Mouse (Mus musculus) testis, adult 2 months (tissue): ENCODE results near the gene March11.

Experiments
- CTCF ChIP-seq: fragments of 200-500 bp; IDR thresholded peaks from 2 replicates; pipeline ENCODE4 v1.5.1; 2012; ENCODE audit warnings: low read depth, mild to moderate bottlenecking, inconsistent platforms, low read length, moderate library complexity; ENCODE audit not compliant: control insufficient read depth, insufficient read depth, insufficient replicate concordance
- POLR2A ChIP-seq: fragments of 200-500 bp; IDR thresholded peaks from 2 replicates; pipeline ENCODE4 v1.6.1; 2012; ENCODE audit warnings: low read depth, mild to moderate bottlenecking, inconsistent platforms, low read length, moderate library complexity; ENCODE audit not compliant: control insufficient read depth

DNA sequence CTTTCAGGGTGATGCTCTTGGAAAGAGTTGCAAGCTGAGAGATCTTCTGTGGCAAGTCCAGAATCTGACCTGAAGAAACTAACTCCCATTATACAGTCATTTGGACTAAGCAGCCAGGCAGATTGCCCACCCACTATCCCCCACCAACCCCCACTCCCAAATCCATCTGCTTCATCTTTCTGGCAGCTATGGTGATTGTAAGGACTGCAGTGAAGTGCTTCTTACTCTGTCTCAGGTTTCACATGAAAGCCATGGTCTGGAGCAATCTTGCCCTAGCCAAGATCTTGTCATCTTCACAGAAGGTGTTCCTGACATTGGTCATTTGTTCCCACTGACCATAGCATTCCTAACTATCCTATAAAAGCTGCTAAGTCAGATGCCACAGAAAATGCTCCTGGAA is 117.4 kb downstream of the March11 start:
- no peak for TF ChIP-seq CTCF
- no peak for TF ChIP-seq POLR2A
